Mouse (Mus musculus) gastrocnemius, postnatal 25 days (tissue): ENCODE results near the gene Abcf2. TPM values are rescaled to one million over a fixed set of nuclear protein-coding genes. Genes with fewer than 3 reads are reported as not detected.

ENCODE experiments used
- DNase-seq: peaks from one replicate; pipeline ENCODE4 v3.0.0; 2022
- total RNA-seq, 2 experiments: library from RNA; stranded (reverse); gene quantifications; 1 replicate in 1 of 2; 2 replicates in 1 of 2; pipeline ENCODE4 v1.2.3; 2021

Abcf2 gene
- total RNA-seq, 2 experiments from 2014 or later, result 88.0 to 97.0 TPM

DNA sequence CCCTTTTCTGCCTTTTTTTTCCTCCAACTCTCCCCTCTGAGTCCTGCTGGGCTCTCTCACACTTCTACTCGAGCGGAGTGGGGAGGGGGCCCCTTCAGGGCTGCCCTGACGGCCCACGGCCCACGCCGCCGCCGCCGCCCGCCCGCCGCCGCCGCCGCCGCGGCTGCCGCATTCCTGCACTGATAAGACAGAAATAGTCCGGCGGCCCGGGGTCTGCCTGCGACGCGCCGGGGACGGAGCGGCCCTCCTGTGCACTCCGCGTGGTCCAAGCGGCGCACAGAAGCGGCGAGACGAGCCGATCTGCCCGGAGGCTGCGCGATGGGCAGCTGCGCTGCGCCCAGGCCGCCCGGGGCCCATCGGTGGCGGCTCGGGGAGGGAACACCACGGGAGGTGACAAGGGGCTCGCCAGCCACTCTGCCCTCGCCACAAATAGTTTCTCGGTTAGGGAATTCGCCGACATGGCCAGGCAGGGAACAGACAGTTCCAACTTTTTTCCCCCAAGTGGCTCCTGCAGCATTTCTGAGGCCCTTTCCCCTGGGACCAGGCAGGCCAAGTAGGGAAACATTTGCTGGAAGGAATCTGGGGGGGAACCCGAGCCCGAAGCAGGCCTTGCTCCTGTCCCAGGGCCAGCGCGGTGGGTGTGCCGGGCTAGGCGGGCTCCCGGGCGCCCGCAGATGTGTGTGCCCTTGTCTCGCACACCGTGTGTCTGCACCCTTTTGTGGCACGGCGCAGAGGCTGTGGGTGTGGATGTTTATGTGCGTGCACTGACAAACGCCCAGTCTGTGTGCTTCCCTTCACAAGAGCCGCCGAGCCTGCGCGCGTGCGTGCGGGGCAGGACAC is 24.9 kb upstream of the Abcf2 start:
- DNase-seq, result peak; percentile 81

DNA sequence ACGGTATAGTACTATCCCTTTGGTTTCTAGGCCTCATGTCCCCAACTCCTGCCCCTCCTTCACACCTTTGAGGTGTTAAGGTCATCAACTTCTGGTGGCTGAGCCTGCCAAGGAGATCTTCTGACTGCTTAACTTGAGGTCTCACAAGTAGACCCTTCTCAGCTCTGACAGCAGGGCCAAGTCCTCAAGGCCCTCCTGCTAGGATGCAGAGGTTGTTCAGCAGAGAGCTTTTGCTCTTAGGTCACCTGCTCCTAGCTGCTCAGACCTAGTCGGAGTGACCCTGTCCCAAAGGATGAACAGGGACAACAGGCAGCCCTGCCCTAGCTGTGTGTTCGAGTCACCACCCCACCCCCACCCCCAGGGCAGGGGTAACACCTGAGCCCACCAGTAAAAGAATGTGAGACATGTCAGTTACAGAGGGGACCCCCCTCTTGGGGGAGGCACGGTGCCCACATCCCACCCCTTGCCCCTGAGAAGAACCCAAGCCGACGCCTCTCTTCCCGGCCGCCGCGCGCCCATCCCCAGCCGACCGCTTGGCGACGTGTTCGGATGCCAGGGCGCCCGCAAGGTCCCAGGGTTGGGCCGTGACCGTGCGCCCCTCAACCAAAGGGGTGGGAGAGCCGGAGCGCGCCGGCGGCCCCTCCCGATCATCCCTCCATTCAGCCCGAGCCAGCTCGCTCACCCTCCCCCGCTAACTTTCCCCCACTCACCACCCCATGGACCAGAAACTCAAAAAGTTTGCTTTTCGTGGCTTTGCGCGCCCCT is 24.0 kb upstream of the Abcf2 start:
- DNase-seq, result peak; percentile 40

DNA sequence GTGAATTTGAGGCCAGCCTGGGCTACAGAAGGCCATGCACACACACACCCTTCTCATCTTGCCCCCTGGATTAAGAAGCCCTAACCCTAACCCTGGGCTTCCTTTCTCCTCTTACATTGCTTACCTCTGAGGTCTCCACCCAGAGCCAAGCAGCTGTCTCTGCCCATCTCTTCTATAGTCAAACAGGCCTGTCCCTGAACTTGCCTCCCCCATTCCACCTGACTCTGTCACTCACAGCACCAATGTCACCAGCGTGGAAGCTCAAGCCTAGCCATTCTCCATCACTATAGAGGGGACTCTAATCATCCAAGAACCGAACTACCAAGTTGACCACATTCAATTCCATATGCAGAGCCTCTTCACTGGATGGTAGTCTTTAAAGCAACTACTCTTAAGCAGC is 23.0 kb upstream of the Abcf2 start:
- peak; percentile 80 for DNase-seq

DNA sequence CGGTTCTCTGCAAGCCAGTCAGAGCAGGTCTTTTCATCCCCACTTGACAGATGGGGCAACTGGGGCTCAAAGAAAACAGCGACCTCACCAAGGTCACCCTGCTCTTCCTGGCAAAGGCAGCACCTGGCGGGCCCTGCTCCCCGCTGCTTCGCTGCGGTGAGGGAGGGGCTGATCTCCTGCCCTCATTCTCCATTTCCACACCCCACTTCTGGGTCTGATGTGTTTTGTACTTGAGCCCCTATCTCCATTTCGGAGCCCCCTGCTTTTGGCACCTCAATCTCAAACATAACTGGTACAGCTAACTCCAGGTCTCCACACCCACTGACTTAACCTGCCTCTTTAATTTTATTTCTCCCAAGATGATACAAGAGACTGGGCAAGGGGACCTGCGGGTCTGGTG is 21.9 kb upstream of the Abcf2 start:
- DNase-seq, result no peak

DNA sequence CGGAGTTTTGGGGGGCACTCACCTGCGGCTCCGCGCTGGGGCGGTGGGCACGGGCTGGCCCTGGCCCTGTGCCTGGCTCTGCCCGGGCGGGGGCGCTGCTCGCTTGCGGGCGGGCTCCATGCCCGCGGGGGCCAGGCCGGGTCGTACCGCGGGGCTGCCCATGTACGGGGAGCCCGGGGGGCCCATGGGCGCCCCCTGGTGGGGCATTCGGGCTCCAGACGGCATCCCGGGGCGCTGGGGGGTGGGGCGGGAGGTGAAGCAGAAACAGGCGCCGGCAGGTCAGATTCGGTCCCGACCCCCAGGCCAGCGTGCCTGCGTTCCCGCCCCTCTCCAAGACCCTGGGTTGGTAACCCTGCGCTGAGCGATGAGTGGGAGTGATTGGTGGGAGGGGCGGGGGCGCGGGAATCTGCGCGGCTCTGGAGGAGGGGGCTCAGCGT is 21.3 kb upstream of the Abcf2 start:
- peak; percentile 75 for DNase-seq

DNA sequence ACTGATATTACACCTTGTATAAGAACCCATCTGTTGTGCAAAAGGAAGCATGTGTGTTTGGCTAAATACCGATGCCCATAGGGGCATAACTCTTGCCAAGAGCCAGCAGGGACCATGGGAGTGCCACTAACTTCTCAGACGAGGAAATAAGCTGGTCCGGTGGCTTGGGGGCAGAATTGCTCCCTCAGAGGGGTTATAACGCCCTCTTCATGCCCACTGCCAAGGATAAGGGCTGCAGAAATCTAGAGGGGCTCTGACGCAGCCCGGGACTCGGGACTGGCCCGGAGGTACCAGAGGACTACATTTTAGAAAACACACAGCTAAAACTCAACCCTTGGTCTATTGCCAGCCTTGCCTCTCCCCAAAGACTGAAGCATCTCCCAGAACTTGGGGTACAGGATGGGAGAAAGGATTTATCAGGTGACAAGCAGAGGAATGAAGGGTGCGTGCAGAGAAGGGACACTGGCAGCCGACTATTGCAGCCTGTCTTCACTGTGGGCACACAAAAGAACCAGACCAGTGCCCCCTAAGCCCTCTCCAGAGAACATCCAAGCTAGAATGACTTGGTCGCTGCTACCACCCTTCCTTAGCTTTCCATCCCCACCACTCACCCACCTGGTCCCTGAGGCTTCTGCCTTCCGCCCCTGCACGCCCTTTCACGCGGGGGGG is 20.8 kb upstream of the Abcf2 start:
- no peak for DNase-seq

DNA sequence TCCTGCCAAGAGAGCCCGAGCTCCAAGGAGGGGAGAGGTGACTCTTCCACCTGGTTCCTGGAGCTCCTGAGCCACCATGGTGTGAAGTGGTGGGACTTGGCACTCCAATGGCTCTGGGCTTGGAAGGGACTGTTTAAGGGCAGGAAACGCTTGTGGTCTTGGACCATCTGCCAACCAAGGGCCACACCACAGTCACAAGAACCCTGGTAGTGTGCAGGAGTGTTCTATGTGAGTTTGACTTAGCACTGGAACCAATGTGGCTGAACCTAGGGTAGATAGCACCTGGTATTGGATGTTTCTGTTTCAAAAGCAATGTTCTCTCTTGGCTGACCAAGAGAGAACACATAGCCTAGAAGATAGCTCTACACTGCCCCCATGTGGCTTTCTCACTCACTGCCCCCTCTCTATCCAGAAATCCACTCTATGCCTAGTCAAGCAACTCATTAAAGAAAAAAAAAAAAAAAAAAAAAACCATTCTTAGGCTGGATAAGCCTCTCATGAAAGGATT is 20.0 kb upstream of the Abcf2 start:
- peak; percentile 59 for DNase-seq

DNA sequence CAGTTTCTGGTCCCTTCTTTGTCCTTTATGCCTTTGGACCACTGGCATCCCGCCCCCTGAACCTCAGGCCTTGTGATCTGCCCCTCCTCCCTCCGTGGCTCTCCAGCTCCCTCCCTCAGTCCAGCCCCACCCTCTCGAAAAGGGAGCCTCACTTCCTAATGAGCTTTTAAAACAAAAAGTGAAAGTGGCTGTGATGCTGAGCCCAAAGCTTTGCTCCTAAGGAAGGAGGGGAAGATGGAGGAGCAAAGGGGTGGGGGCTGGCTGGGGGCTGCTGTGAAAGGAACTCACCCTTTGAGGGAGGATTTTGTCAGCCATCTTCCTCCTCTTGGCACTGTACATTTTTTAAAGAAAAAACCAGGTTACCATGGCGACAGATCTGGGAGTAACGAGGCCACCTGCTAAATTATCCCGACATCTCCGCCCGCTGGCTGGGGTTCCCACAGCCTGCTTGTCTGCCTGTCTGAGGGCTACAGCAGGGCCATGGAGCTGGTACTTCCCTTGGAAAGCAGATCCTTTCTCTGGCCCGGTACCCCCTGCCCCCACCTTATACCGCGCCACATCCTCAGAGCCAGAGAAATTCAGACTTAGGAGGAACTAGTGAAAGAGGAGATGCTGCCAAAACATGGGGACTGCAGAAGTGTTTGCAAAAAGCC is 19.4 kb upstream of the Abcf2 start:
- no peak for DNase-seq

DNA sequence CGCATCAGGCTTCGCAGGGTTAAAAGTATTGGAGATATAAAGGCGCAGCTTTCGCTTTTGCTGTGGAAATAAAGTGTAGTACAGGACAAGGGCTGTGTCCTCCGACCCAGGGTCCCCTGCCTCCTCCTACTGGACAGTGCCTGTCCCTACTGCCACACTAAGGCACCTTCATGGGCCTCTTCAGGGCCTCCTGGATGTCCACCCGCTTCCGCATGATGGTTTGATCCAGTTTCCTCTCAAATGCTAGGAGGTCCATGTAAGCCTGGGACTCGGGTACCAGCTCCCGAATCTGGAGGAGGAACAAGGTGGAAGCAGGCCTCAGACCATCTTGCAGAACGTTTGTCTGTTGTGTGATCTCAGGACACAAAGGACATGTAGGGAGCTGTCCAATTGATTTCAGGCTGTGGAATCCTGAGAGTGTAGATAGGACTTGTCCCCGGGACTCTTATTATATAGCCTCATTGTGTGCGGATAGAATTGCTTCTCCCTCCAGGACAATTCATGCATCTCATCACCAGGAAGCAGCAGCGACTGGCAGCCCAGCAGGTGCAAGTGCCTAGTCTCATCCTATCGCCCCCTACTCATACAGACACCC is 18.6 kb upstream of the Abcf2 start:
- no peak for DNase-seq

DNA sequence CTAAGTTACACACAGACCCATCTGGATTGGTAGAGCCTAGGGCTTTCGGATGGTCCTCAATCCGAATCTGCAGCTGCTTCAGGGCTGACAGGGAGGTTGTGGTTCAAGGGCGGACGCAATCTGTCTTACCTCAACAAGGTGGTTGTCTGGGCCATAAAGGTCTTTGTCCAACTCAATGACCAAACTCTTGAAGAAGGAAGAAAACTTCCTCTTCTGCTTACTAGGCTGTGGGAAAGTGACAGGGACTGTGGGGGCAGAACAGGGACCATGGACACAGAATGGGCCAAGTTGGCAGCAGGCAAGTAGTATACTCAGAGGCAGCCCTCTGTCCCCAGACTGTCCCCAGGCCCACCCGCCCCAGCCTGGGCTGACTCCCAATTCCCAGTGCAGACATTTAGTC is 18.0 kb upstream of the Abcf2 start:
- DNase-seq, result no peak

DNA sequence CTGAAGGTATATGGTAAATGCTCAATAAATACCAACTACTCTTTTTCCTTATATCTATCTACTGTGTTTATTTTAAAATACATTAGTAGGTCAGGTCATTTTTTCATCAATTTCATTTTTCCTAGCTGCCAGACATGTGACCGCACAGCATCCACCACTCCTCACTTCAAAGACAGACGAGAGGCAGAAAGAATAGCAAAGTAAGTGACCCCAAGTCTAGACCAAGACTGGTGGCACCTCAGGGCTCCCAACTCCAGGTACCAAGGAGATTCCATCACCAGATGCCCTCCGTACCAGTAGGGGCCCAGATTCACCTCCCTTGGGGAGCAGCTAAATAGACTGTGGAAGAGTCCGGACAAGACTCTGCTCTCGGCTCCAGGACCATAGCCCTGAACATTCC is 17.1 kb upstream of the Abcf2 start:
- DNase-seq, result no peak

DNA sequence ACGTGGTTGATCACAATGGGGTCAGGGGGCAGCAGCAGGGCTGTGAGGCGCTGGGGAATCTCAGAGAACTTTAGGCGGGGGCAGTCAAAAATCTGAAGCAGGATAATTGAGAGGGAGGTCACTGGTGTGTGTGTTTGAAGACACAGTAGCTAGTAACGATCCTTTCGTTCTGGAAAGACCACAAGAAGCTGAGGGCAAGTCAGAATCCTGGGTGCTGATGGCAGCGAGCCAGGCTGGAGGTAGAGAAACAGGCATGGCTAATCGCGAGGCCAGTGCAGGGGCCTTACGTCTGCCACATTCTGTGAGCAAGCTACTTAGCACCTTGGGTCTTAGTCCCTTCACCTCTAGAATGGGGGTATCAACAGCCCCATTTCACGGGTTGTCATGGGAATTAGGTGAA is 16.7 kb upstream of the Abcf2 start:
- DNase-seq, result no peak

DNA sequence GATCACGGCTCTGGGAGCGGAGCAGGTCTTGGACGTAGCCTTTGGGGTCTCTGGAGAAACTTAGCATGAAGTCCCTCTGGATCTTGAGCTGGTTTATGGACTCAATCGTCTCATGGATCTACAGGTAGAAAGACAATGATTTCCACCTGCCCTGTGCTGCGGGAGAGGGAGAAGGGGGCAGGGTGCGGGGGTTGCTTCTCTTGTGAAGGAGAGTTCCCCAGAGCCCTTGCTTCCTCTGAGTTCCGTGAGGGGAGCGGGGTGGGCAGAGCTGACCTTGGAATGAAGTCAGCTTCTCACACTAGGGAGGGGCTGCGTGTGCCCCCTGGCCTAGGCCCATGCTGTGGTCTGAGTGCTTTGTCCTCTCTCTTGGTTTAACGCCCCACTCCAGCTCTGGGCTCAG is 16.0 kb upstream of the Abcf2 start:
- DNase-seq, result no peak

DNA sequence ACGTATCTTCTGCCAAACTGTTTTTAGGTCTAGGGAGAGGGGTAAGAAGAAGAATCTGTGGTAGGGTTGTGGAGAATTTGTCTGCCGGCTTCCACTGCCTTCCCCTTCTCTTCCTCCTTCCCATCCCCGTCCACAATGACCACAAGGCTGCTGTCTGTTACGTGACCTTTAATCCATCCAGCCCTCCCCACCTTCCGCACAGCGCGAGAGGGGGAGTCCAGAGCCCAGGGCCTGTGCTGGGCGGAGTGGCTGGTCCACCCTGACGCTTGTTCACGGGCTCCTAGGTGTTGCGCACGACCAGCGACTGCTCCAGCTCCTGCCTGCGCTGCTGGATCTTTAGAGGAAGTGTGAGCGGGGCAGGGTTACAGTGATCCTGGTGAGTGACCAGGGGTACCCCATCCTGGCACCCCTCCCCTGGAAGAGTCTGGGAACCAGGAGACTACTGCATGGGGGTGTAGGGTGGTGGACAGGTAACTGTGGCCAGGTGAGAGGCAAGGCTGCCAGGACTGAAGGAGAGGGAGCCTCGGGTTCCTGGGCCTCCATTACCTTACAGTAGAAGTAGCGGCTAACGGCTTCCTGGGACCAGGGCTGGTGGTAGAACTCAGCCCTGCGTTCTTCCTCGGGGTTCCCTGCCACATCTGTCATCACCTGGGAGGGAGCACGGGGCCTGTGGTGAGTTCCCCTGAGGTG is 15.3 kb upstream of the Abcf2 start:
- DNase-seq, result no peak

DNA sequence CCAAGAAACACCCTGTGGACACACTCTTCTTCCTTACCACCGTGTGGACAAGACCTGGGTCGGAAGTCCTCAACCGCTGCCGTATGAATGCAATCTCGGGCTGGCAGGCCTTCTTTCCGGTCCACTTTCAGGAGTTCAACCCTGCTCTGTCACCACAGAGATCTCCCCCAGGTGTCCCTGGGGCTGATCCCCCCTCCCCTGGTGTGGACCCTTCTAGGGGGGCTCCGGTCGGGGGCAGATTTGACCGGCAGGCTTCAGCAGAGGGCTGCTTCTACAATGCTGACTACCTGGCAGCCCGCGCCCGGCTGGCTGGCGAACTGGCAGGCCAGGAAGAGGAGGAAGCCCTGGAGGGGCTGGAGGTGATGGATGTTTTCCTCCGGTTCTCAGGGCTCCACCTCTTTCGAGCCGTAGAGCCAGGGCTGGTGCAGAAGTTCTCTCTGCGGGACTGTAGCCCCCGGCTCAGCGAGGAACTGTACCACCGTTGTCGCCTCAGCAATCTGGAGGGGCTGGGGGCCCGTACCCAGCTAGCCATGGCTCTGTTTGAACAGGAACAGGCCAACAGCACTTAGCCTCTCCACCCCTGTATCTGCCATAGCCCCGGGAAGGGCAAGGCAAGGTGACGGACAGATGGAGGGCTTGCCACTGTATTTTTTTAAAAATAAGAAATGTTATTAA is 14.7 kb upstream of the Abcf2 start:
- no peak for DNase-seq

DNA sequence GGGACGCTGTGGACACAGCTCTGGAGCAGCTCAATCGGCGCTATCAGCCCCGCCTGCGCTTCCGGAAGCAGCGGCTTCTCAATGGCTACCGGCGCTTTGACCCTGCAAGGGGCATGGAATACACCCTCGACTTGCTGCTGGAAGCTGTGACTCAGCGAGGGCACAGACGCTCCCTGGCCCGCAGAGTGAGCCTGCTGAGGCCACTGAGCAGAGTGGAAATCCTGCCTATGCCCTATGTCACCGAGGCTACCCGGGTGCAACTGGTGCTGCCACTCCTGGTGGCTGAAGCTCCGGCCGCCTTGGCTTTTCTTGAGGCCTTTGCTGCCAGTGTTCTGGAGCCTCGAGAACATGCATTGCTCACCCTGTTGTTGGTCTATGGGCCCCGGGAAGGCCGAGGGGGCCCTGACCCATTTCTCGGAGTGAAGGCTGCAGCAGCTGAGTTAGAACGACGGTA is 14.0 kb upstream of the Abcf2 start:
- DNase-seq, result peak; percentile 63

DNA sequence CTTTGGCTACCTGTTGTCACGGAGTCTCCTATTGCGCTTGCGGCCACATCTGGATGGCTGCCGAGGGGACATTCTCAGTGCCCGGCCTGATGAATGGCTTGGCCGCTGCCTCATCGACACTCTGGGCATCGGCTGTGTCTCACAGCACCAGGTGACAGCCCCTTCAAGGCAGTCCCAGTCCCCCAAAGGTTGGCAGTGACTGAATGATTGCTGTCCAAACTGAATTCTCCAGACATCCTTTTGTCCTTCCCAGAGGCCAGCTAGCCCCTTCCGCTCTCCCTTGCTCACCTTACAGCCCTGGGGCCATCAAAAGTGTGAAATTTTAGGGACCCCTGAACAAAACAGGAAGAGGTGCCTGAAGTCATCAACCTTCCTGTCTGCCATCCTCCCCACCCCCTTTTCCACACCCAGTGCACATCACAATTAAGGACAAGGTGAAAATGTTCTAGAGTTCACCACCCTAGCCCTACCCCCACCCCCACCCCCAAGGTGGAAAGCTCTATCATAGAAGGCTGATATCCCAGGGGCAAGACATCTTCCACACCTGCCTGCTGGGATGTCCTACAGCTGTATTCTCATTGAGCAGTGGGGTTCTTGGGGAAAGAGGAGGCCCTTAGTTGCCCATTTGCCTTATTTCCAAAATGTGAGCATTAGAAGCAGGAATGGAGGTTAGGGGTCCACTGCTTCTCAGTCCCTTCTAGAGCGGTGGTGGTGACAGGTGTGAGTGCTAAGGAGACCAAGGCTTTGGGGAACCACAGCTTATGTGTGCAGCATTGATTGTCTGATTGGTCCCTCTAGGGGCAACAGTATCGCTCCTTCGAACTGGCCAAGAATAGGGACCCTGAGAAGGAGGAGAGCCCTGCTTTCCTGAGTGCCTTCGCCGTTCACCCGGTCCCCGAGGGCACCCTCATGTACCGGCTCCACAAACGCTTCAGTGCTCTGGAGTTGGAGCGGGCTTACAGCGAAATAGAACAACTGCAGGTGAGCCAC is 12.5 kb upstream of the Abcf2 start:
- DNase-seq, result no peak

DNA sequence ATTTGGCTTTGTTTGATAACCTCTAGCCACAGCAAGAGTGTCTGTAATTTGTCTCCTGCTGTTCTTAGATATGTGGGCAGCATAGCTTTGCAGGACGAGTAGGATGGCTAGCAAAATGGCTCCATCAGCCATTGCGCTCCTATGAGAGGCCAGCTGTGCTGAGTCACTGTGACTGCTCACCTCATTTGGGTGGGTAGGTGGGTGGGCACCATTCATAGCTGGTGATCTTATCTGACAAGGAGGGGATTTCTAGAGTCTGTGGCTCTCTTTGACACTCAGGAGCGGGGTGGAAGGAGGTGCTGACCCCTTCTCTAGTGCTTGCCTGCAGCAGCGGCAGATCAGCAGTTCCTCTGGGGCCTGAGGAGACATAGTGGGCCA is 9.9 kb upstream of the Abcf2 start:
- no peak for DNase-seq

DNA sequence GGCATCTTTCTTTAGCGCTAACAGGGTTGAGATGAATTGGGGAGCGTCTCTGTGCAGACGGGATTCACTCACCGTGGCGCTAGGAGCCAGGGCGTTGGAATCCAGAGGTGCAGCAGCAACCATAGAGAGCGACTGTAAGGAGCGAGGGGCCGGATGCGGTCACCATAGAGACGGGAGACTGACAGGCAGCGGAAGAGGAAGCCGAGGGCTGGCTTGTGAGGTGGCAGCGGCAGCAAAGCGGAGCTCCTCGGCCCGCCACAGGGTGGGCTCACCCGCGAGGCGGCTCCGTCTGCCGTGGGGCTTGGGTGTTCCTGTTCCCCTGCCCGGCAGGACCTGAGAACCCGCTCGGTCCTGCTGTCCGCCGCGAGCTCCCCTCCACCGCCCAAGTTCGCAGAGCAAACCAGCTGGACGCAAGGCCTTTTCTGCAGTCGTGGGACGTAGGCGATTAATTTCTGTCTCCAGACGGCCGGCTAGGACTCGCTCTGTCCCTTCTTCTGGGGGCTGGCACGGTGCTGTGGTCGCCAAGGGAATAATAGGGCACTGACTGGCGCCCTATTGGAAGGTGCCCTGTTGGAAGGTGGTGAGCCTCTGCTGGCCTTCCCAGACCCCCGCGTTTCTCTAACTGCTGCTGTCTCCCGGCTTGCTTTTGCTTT is 9.4 kb upstream of the Abcf2 start, which contains the start of gene Chpf2:
Gene Chpf2, plus strand, starts transcription at position 195 of the 653 bp plus-strand sequence.
- DNase-seq, result peak; percentile 83
